Mouse (Mus musculus) retina, postnatal 7 days (tissue): ENCODE measurements around the gene Trip12.

Experiments used
- DNase-seq: peaks from one replicate; pipeline ENCODE4 v3.0.0-alpha.2; 2012; ENCODE audit warnings: low read depth, low spot score

Trip12 gene

GRCm38 (mm10) chr1:84840018-84840664, at the start of gene Trip12:
TSS of gene Trip12 (minus strand) at chr1:84840516.
- peak; percentile 4 for DNase-seq

GRCm38 (mm10) chr1:84890005-84890393, 49.7 kb upstream of the Trip12 start:
- DNase-seq: no peak

GRCm38 (mm10) chr1:84889330-84890004, 49.2 kb upstream of the Trip12 start:
- DNase-seq: no peak

DNA sequence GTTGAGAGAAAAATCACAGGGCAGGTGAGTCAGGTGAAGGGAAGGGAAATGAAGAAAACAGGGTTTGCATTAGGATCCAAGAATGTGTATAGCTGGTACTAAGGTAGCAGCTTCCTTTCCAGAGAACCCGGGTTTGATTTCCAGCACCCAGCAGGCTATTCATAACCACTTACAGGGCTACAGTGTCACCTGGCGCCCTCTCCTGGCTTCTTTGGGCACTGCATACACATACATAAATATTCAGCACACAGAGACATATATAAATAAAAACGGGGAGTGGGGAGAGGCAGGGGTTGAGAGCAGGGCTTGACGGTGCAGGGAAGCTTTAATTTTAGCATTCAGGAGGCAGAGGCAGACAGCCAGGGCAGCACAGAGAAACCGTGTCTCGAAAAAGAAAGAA, 45.6 kb upstream of the Trip12 start:
- DNase-seq: no peak

DNA sequence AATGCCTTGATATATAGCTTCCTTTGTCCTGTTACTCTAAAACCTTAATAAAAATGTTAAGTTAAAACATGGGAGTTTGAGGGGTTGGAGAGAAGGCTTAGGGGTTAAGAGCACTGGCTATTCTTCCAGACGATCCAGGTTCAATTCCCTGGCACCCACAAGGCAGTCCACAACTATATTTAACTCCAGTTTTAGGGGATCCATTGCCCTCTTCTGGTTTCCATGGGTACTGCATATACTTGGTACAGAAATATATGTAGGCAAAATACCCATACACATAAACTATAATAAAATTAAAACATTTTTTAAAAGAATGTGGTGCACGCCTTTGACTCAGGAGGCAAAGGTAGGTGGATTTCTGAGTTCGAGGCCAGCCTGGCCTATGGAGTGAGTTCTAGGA, 44.9 kb upstream of the Trip12 start:
- no peak for DNase-seq

GRCm38 (mm10) chr1:84883889-84884288, 43.6 kb upstream of the Trip12 start:
- no peak for DNase-seq

DNA sequence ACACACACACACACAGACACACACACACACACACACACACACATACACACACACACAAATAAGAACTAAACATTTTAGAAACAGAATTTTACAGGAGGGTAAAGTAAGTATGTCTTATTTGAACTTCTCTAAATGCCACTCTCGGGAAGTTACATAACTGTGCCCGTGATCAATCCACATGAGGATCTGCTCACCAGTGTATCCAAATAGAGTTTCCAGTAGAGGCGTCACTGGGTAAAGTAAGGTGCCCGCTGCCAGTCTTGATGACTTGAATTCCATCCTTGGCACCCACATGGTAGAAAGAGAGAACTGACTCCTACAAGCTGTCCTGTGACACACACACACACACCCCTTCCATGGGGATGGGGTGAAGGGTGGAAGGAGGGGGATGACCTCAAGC, 42.6 kb upstream of the Trip12 start:
- no peak for DNase-seq

DNA sequence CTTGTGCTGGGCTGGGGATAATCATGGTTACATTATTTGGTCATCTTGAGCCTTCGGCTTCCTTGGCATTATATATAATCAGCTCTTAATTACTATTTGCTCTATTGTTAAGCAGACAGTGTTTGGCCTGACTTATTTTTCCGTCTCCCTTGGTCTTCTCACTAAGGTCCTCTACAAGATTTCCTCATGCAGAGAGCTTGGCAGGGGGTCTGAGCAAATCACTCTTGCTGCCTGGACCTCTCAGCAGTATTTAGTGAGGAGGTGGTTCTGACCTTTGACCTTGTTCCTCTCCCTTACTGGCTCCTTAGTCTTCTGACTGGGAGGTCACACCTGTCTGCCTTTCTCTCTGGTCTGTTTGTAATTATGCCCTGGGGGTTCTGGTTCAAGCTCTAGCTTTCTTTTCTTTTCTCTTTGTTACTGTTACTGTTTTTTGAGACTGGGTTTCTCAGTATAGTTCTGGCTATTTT, 41.8 kb upstream of the Trip12 start:
- no peak for DNase-seq

- no peak for DNase-seq
Observed at GRCm38 (mm10) chr1:84881248-84882065, 41.1 kb upstream of the Trip12 start.

GRCm38 (mm10) chr1:84879571-84880120, 39.3 kb upstream of the Trip12 start:
- no peak for DNase-seq

DNA sequence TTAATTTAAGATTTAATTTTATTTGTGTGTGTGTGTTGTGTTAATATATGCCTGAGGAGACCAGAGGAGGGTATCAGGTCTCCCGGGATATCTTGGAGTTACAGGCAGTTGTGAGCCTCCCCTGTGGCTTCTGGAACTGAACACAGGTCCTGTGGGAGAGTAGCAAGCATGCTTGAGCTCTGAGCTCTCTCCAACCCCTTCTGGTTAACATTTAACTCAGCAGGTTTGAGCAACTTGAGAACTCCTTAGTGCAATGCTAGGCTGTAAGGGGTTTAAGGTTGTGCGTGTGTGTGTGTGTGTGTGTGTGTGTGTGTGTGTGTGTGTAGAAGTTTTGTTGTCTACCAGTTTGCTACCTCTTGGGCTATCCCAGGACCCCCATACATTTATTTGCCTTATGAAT, 37.3 kb upstream of the Trip12 start:
- DNase-seq: no peak

- DNase-seq: no peak
Observed at GRCm38 (mm10) chr1:84872939-84873338, 32.6 kb upstream of the Trip12 start.

DNA sequence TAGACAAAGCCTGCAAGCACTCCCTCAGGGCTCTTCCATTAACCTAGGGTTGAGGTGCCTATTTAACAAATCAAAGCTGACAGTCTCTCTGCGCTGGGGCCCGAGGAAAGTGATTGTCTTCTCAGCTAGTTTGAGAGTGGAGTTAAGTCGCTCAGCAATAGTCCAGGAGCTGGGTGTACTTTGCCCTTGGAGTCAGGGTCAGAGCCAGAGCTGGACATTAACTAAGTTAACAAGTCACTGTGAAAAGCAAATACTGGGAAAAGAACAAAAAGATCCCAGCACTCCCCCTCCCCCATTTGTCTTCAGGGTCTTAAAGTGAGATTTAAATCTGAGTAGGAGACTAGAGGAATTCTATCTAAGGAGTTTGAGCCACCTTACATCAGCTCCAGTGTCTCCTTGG, 31.8 kb upstream of the Trip12 start:
- no peak for DNase-seq

DNA sequence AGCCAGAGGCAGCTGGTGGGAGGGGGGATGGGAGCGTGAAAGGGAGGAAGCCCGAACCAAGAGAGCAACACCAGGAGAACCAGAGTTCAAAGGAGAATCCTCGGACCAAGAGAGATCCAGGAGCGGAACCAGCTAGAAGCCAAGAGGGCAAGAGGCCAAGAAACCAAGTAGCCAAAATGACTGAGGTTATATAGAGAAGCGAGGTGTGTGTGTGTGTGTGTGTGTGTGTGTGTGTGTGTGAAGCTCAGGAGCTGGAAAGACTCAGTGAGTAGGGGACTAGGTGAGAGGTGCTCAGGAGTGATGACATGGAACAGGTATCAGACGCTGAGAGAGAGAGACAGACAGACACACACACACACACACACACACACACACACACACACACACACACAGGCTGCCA, 30.8 kb upstream of the Trip12 start:
- no peak for DNase-seq

- DNase-seq: no peak
Observed at GRCm38 (mm10) chr1:84869498-84869897, 29.2 kb upstream of the Trip12 start.

GRCm38 (mm10) chr1:84868841-84869240, 28.5 kb upstream of the Trip12 start:
- DNase-seq: no peak

GRCm38 (mm10) chr1:84868311-84868710, 28.0 kb upstream of the Trip12 start:
- no peak for DNase-seq

GRCm38 (mm10) chr1:84866706-84867230, 26.5 kb upstream of the Trip12 start:
- no peak for DNase-seq

DNA sequence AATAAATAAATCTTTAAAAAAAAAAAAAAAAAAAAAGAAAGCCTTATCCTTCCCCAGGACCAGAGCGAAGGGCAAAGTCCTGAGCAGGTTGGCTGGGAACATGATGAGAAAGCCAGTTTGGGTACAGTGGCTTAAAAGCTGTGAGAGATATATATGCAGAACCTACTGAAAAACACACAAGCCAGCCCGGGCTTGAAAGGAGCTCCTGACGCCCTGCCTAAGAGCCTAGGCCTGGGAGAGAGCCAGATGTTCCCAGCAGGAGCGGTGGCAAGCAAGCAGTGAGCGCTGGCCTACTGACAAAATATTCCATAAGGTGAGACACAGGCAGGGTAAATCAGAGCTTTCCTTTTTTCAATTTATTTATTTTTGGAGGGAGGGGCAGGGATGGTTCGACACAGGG, 25.9 kb upstream of the Trip12 start:
- no peak for DNase-seq

DNA sequence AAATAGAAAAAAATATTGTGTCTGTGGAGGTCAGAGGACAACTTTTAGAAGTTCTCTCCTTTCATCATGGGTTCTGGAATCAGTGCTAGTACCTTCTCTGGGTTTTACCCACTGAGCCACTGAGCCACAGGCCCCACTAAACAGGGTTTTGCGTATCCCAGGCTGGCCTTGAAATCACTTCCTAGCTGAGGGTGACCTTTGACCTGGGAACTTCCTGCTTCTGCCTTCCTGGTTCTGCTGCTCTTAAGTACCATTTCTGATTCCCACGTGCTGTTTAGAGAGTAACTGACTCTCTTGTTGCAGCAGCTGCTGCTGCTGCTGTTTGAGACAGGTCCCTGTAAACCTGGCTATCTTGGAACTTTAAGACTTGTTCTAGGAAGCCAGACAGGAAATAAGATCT, 24.3 kb upstream of the Trip12 start:
- DNase-seq: no peak

DNA sequence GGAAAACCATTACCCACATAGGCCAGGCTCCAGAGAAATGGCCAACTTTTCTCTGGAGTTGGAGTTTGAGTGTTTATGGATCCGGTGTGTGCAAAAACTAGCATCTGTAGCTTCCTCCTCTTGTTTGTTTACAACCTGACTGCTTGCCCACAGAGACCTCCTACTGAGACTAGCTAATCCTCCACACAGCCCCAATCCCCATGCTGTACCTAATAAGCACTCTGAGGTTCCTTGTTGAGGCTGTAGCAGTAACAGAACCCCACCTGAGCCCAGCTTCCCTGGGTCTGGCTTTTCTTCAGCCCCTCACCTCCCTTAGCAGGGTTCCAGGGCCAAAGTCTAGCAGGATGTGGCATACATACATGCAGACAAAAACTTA, 20.9 kb upstream of the Trip12 start:
- DNase-seq: no peak
